Mouse (Mus musculus) myocyte (in vitro differentiated cells): ENCODE results near the gene Prss43. TPM values are rescaled to one million over a fixed set of nuclear protein-coding genes. Genes with fewer than 3 reads are reported as not detected.
A peak's percentile ranks its signal among the peaks of the same experiment; 100 is the strongest.

Source experiments
- H3K27me3 ChIP-seq: one replicate; pipeline ENCODE4 v1.6.1; 2011; ENCODE audit not compliant: control insufficient read depth, insufficient read depth, insufficient read length
- H3K36me3 ChIP-seq: one replicate; pipeline ENCODE4 v1.6.1; 2011; ENCODE audit not compliant: control insufficient read depth, insufficient read depth
- H3K4me2 ChIP-seq: one replicate; pipeline ENCODE4 v1.6.1; 2011; ENCODE audit warnings: low read depth, control low read depth
- H3K4me3 ChIP-seq: one replicate; pipeline ENCODE4 v1.5.1; 2011; ENCODE audit warnings: mild to moderate bottlenecking, control low read depth, moderate library complexity
- H3K79me2 ChIP-seq: one replicate; pipeline ENCODE4 v1.6.1; 2011; ENCODE audit not compliant: control insufficient read depth, insufficient read depth
- H3ac ChIP-seq: one replicate; pipeline ENCODE4 v1.6.1; 2011; ENCODE audit not compliant: control insufficient read depth, insufficient read length
- CEBPB ChIP-seq: IDR thresholded peaks from 2 replicates; pipeline ENCODE4 v1.6.1; 2011; ENCODE audit warnings: mild to moderate bottlenecking, moderate library complexity; ENCODE audit not compliant: poor library complexity, insufficient read depth, severe bottlenecking
- E2F4 ChIP-seq: IDR thresholded peaks from one replicate; pipeline ENCODE4 v1.6.1; 2011; ENCODE audit warnings: mild to moderate bottlenecking, control low read depth, moderate library complexity; ENCODE audit not compliant: insufficient read depth
- MAX ChIP-seq: IDR thresholded peaks from one replicate; pipeline ENCODE4 v1.6.1; 2011; ENCODE audit warnings: low read depth, mild to moderate bottlenecking, control low read depth
- MYOD1 ChIP-seq, 3 experiments: IDR thresholded peaks; one replicate each; pipeline ENCODE4 v1.6.1; 2011; ENCODE audit warnings: control low read depth in 2 of 3, low read depth in 2 of 3, mild to moderate bottlenecking in 2 of 3, moderate library complexity in 1 of 3; ENCODE audit not compliant: insufficient read length in 2 of 3, control insufficient read depth in 1 of 3
- MYOG ChIP-seq, 3 experiments: IDR thresholded peaks; one replicate each; pipeline ENCODE4 v1.6.1; 2011; ENCODE audit warnings: control low read depth in 2 of 3, low read depth in 2 of 3, mild to moderate bottlenecking in 2 of 3; ENCODE audit not compliant: insufficient read length in 2 of 3, control insufficient read depth in 1 of 3, insufficient read depth in 1 of 3
- POLR2A ChIP-seq: IDR thresholded peaks from one replicate; pipeline ENCODE4 v1.6.1; 2011; ENCODE audit warnings: low read depth, mild to moderate bottlenecking, control low read depth, moderate library complexity; ENCODE audit not compliant: insufficient read length
- POLR2AphosphoS2 ChIP-seq: IDR thresholded peaks from one replicate; pipeline ENCODE4 v1.6.1; 2011; ENCODE audit warnings: low read depth, control low read depth; ENCODE audit not compliant: insufficient read length
- REST ChIP-seq: IDR thresholded peaks from one replicate; pipeline ENCODE4 v1.6.1; 2011; ENCODE audit warnings: mild to moderate bottlenecking, control low read depth, moderate library complexity; ENCODE audit not compliant: insufficient read depth, insufficient read length
- SRF ChIP-seq: IDR thresholded peaks from one replicate; pipeline ENCODE4 v1.6.1; 2011; ENCODE audit warnings: low read depth; ENCODE audit not compliant: control insufficient read depth, insufficient read length
- TCF12 ChIP-seq: IDR thresholded peaks from one replicate; pipeline ENCODE4 v1.6.1; 2011; ENCODE audit warnings: mild to moderate bottlenecking, control low read depth; ENCODE audit not compliant: poor library complexity, insufficient read depth, severe bottlenecking
- TCF3 ChIP-seq: IDR thresholded peaks from one replicate; pipeline ENCODE4 v1.6.1; 2011; ENCODE audit warnings: low read depth, control low read depth; ENCODE audit not compliant: insufficient read length
- USF1 ChIP-seq: IDR thresholded peaks from one replicate; pipeline ENCODE4 v1.6.1; 2011; ENCODE audit warnings: low read depth, mild to moderate bottlenecking, control low read depth, moderate library complexity
- polyA plus RNA-seq: library from polyadenylated mRNA; unstranded; fragments of >200 nt; fragmentation: generic; extraction: Trizol; gene quantifications from one replicate; pipeline ENCODE4 v1.2.1, GENCODE M21; 2012; ENCODE audit warnings: missing spikeins

Gene Prss43
- polyA plus RNA-seq, 1 experiment, result not detected

- peaks cover 15% of the 10 kb centered on the region for H3K27me3 ChIP-seq
- peak overlapping the region; percentile 82 for H3K4me2 ChIP-seq
- TF ChIP-seq USF1 (no peak), MYOD1 (IDR thresholded peaks at IDR 0.05; ENCODE audit: control insufficient read depth in 1 of 3, insufficient read length in 2 of 3, low read depth in 2 of 3) (no peak), TCF12 (no peak), TCF3 (no peak), MYOG (IDR thresholded peaks at IDR 0.05; ENCODE audit: control insufficient read depth in 1 of 3, insufficient read depth in 1 of 3, insufficient read length in 2 of 3, low read depth in 2 of 3) (no peak)
- no peaks in the 10 kb centered on the region for H3K79me2 ChIP-seq
- H3ac ChIP-seq, result peak overlapping the region; percentile 9
- H3K4me3 ChIP-seq, result peak overlapping the region; percentile 9
- H3K36me3 ChIP-seq, result no peaks in the 10 kb centered on the region
Observed at GRCm38 (mm10) chr9:110781731-110782130, 44.8 kb upstream of the Prss43 start.

- H3ac ChIP-seq, result no peak overlapping the region
- TF ChIP-seq REST (no peak), E2F4 (no peak), MYOG (IDR thresholded peaks at IDR 0.05; ENCODE audit: control insufficient read depth in 1 of 3, insufficient read depth in 1 of 3, insufficient read length in 2 of 3, low read depth in 2 of 3) (no peak), MYOD1 (IDR thresholded peaks at IDR 0.05; ENCODE audit: control insufficient read depth in 1 of 3, insufficient read length in 2 of 3, low read depth in 2 of 3) (no peak), CEBPB (no peak), POLR2A (no peak), TCF12 (no peak), TCF3 (no peak)
- H3K27me3 ChIP-seq, result no peaks in the 10 kb centered on the region
- no peaks in the 10 kb centered on the region for H3K79me2 ChIP-seq
- H3K36me3 ChIP-seq, result no peaks in the 10 kb centered on the region
- H3K4me3 ChIP-seq, result no peak overlapping the region
- no peak overlapping the region for H3K4me2 ChIP-seq
Observed at GRCm38 (mm10) chr9:110783611-110784010, 42.9 kb upstream of the Prss43 start.

- no peak overlapping the region for H3ac ChIP-seq
- no peak for TF ChIP-seq TCF3
- no peak overlapping the region for H3K4me3 ChIP-seq
- H3K36me3 ChIP-seq, result no peaks in the 10 kb centered on the region
- H3K27me3 ChIP-seq, result peaks cover 1% of the 10 kb centered on the region
- H3K4me2 ChIP-seq, result no peak overlapping the region
- no peaks in the 10 kb centered on the region for H3K79me2 ChIP-seq
Observed at GRCm38 (mm10) chr9:110788169-110788568, 38.3 kb upstream of the Prss43 start.

- Histone ChIP-seq H3K4me3 (no peak overlapping the region), H3K36me3 (no peaks in the 10 kb centered on the region), H3K27me3 (peaks cover 5% of the 10 kb centered on the region), H3K79me2 (no peaks in the 10 kb centered on the region), H3K4me2 (no peak overlapping the region), H3ac (no peak overlapping the region)
- no peak for TF ChIP-seq MYOG (IDR thresholded peaks at IDR 0.05; ENCODE audit: control insufficient read depth in 1 of 3, insufficient read depth in 1 of 3, insufficient read length in 2 of 3, low read depth in 2 of 3)
- TF ChIP-seq TCF3, result no peak
- peak; percentile 60; the same call in 1 of the 2 replicates for TF ChIP-seq CEBPB
- TF ChIP-seq E2F4, result no peak
- TF ChIP-seq TCF12, result no peak
Observed at GRCm38 (mm10) chr9:110790462-110790861, 36.0 kb upstream of the Prss43 start.

GRCm38 (mm10) chr9:110797013-110797412 lies 29.5 kb upstream of the Prss43 start:
- H3K79me2 ChIP-seq, result no peaks in the 10 kb centered on the region
- H3K4me2 ChIP-seq, result no peak overlapping the region
- no peak overlapping the region for H3K4me3 ChIP-seq
- H3K36me3 ChIP-seq, result no peaks in the 10 kb centered on the region
- TF ChIP-seq CEBPB (no peak), TCF12 (no peak), POLR2AphosphoS2 (no peak), REST (no peak)
- peaks cover 5% of the 10 kb centered on the region for H3K27me3 ChIP-seq
- no peak overlapping the region for H3ac ChIP-seq

- Histone ChIP-seq H3ac (no peak within 1 kb of the TSS), H3K4me2 (no peak within 1 kb of the TSS), H3K27me3 (peaks cover 5% of the 10 kb centered on the region), H3K4me3 (no peak within 1 kb of the TSS), H3K79me2 (no peaks in the 10 kb centered on the region), H3K36me3 (no peaks in the 10 kb centered on the region)
- no peak for TF ChIP-seq POLR2AphosphoS2
- no peak for TF ChIP-seq E2F4
- TF ChIP-seq CEBPB, result no peak
- no peak for TF ChIP-seq SRF
- TF ChIP-seq POLR2A, result no peak
- no peak for TF ChIP-seq USF1
- TF ChIP-seq TCF3, result no peak
- TF ChIP-seq MYOG (IDR thresholded peaks at IDR 0.05; ENCODE audit: control insufficient read depth in 1 of 3, insufficient read depth in 1 of 3, insufficient read length in 2 of 3, low read depth in 2 of 3), result no peak
- TF ChIP-seq REST, result no peak
- TF ChIP-seq MYOD1 (IDR thresholded peaks at IDR 0.05; ENCODE audit: control insufficient read depth in 1 of 3, insufficient read length in 2 of 3, low read depth in 2 of 3), result no peak
- no peak for TF ChIP-seq TCF12
- no peak for TF ChIP-seq MAX
Observed at GRCm38 (mm10) chr9:110797866-110798265, 28.6 kb upstream of the Prss43 start, which contains the start of gene Prss42. Gene Prss42, plus strand, starts transcription at chr9:110798166.
